Mouse (Mus musculus): ENCODE results near the gene Gltp.
A peak's percentile ranks its signal among the peaks of the same experiment; 100 is the strongest.

Gltp gene

DNA sequence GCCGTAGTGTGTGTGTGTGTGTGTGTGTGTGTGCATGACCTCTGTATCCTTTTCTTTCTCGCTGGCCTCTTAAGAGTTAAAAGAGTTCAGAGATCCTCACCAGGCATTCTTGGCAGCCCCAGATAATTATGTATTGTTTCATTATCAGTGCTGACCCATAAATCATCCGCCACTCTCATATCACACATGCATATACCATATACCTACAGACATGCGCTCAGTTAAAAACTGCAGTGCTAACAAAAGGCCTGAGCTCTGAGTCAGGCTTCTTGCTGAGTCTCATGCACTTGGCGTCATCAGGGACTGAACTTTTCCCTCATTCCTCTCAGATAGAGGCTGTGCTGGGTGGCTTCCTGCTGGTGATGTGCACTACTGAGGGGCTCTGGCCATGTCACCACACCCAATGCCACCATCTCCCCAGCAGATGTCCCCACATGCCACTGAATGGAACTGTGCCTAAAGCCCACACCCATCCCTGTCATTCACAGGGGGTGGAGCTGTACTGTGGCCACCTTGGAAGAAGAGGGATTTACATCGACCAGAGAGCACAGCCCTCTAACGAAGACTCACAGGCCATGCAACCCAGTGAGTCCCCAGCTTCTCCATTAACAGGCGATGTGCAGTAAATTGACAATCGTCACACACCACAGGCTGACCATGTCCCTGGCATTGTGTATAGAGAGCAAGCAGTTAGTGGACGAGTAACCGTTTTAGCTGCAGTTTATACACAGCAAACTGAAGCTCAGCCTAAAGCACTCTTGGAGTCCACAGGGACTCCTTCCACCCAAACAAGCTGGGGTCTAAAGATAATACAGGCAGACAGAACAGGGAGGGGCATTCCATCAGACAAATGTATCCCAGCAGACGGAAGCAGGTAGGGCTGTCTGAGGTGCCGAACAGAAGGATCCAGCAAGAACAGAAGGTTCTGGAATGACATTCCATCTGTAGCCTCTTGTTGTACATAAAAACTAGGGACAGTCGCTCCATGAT is 11.9 kb upstream of the Gltp start:
- no peak for DNase-seq (ENCODE audit: low spot score in 2 of 2)

DNA sequence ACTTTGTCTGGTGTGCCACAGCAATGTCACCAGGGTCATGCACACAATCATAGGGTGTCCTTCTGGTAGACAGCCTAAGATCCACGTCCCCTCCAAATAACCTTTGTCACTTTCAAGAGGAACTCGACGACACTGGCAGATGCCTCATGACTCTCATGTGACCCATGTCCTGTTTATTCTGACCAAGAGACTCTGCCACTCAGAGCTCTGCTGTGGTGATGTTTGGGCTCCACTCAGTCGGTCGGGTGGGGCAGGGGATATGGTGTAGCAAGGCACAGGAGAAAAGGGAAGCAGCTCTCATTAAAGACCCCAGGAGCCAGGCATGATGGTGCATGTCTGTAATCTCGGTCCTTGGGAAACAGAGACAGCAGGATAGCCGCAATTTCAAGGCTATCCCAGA is 8.2 kb upstream of the Gltp start:
- DNase-seq (ENCODE audit: low spot score in 2 of 2), result peak; percentile 24 to 29

DNA sequence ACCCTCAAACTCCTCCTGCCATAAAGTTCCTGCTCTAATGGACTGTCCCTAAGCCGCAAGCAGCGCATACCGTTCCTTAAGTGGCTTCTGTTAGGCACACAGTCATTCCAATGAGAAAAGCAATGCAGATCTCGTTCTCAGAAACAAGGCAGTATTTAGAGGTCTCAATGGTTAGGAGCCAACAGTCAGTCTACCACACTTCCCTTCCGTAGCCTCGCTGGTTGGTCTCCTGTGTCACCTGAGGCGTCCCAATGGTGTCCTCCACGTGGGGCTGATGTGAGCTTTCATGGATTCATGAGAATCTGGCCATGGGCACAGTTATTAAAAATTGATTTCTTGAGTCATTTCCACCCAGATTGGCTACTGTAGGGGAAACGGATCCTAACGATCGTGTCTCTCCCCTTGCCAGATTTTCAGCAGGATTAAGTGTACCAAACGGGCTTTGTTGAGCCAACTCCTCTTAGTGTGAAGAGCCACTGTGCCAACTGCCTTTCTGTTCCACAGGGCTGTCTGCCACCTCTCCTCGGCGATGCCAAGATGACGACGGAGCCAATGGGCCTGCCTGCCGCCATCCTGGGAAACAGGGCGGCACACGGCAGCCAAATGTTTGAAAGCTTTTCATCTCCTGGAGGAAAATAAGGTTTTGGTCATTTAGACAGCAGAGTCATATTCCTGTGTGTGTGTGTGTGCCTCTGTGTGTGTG is 7.4 kb upstream of the Gltp start:
- DNase-seq (ENCODE audit: low spot score in 2 of 2), result no peak

GRCm38 (mm10) chr5:114696939-114697338 is 6.2 kb upstream of the Gltp start:
- DNase-seq (ENCODE audit: low spot score in 2 of 2), result no peak

DNA sequence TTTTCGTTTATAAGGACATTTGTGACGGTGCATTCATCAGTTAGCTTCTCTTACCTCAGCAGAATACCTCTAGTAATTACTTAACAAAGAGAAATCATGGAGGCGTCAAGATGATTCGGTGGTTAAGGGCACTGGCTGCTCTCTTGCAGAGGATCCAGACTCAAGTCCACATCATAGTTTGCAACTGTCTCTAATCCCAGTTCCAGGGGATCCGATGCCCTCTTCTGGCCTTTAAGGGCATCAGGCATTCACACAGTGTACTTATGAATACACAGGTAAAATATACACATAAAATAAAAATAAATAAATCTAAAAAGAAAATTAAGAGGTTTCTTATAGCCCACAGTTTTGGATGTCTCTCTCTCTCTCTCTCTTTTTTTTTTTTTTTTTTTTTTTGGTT is 5.0 kb upstream of the Gltp start:
- DNase-seq (ENCODE audit: low spot score in 2 of 2), result no peak

DNA sequence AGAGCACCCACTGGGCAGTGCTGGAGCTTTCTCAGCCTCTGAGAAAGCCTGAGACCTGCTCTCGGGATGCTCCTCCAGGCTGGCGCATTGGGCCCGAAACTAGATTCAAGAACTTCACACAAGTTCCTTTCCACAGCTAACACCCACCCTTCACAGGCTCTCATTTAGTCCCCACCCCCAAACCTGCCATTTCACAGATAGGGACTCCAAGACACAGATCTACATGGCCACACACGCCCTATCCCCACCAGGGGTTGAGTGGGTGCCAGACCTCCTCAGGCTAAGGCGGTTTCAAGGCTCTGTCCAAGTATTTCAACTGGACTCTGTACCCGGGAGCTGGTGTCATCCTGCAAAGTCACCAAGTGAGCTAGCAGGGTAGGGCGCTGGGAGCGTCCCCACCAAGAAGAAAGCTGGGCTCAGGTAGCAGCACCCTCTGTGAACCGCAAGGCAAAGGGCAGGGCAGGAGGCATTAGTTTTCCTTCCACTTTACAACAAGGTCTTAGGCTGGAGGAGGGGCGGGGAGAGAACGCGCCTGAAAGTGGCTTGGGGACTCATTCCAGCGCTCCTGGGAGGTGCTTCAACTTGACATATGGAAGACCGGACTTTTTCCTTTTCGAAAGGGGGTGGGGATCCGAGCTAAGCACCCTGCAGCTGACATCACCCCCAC is 951 bp downstream of the Gltp start:
- peak; percentile 39 to 41 for DNase-seq (ENCODE audit: low spot score in 2 of 2)

GRCm38 (mm10) chr5:114688703-114689102 is 2.1 kb downstream of the Gltp start:
- no peak for DNase-seq (ENCODE audit: low spot score in 2 of 2)

- no peak for DNase-seq (ENCODE audit: low spot score in 2 of 2)
Observed at GRCm38 (mm10) chr5:114687901-114688300, 2.9 kb downstream of the Gltp start.

GRCm38 (mm10) chr5:114686726-114687210 is 4.0 kb downstream of the Gltp start:
- DNase-seq (ENCODE audit: low spot score in 2 of 2), result no peak

DNA sequence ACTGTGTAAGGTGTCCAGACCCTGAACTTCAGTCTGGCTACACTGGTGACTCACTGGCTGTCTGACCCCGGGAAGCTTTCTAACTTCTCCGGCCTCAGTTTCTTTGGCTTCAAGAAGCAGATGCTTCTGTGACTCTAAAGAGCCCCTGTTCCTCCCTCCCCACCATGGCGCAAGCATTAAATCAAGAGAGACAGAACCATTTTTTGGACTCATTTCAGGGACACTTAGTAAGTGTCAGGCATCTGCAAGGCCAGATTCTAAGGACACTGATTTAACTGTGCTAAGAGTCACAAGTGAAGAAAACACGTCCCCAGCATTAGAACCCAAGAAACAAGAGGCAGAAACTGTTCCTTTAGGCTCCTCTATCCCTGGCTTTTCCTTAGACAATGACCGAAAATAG is 4.8 kb downstream of the Gltp start:
- DNase-seq (ENCODE audit: low spot score in 2 of 2), result no peak

DNA sequence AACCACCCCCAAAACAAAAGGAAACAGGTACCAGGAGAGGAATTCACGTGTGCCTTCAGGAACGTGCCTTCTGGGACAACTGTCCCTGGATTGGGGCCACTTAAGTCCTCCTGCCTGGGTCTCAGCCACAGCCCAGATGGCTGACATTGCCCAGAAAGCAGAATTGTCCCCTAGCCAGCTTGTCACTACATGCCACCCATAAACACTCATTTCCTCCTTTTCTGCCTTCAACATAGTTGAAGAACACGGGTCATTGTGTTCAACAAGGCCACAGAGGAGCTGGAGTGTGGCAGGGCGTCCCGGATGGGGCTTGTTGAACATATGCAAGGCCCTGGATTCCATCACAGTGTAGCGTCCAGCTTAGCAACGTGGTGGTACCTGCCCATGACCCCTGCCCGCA is 9.1 kb downstream of the Gltp start:
- DNase-seq (ENCODE audit: low spot score in 2 of 2), result peak; percentile 36 to 40

DNA sequence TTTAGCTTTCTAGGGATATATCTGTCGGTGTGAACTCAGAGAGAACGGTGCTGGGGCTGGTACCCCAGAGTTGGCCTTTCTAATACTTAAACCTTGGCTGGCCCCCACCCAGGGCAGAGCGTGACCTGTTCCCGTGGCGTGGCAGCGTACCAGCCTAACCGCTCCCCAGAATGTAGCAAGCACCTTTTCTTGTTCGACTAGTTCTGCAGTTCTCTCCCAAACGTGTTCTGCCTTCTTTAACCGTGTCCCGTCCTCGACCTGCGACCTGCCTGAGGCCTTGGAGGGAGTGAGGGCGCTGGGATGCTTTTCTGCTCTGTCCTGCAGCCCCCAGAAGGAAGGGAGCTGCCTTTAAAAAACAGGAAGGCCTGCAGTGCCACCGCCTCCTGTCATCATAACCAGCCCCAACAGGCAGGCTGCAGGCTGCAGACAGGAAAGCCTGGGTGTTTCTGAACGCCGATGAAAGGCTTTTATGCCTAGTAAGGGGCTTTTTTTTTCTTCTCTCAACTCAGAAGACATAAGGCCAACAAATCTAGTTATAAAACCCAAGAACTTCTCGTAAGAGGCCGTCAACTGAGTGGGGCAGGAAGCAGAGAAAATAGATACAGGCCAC is 10.0 kb downstream of the Gltp start:
- peak; percentile 30 to 34 for DNase-seq (ENCODE audit: low spot score in 2 of 2)

- peak in 1 of 2 experiments; percentile 19 for DNase-seq (ENCODE audit: low spot score in 2 of 2)
Observed at GRCm38 (mm10) chr5:114679841-114680591, 10.8 kb downstream of the Gltp start.

DNA sequence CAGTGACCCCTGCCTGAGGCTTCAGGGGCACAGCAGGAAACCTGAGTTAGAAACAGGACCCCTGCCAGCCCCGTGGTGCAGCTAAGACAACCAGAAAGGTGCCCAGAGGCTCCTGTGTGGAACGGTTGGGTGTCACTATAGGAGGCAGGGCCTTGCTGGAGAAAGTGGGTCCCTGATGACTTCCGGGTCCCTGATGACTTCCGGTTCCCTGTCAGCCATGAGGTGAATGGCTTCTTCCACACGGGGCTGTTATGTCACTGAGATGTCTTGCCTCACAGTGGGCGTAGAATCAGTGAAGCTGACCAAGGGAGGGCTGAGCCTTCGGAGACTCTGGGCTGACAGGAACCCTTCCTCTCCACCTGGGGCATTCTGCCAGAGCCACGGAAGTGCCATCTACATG is 16.2 kb downstream of the Gltp start:
- DNase-seq (ENCODE audit: low spot score in 2 of 2), result no peak

GRCm38 (mm10) chr5:114673114-114673513 is 17.7 kb downstream of the Gltp start:
- DNase-seq (ENCODE audit: low spot score in 2 of 2), result no peak

DNA sequence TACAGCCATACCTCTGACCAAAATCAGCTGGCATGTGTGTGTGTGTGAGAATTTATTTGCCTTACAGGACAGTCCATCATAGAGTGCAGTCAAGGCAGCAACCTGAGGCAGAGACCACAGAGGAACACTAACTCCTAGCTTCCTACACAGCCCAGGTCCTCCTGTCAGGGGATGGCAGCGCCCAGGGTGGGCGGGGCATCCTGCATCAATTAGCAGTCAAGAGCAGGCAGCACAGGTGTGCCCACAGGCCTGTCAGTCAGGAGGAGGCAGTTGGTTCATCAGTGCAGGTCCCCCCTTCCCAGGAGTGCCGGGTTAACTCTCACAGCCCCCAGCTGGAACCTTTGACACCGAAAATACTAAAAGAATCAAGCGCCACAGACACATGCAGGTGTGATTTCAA is 21.8 kb downstream of the Gltp start:
- DNase-seq (ENCODE audit: low spot score in 2 of 2), result no peak

- DNase-seq (ENCODE audit: low spot score in 2 of 2), result peak; percentile 97 to 98
Observed at GRCm38 (mm10) chr5:114667228-114667856, 23.4 kb downstream of the Gltp start.

DNA sequence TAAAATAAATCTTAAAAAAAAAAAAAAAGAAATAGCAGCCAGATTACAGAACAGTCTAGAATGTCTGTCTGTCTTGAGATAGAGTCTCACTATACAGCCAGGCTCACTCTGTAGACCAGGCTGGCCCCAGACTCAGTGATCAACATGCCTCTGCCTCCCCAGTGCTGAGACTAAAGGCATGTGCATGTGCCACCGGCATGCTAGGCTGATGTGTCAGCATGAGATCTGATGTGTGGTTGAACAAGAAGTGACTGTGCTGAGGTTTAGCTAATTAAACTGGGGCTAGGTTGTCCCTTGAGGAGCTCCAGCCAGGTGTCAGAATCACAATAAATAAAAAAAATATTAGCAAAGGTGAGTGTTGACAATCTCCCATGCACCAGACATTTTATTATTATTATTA is 24.1 kb downstream of the Gltp start:
- DNase-seq (ENCODE audit: low spot score in 2 of 2), result no peak

- no peak for DNase-seq (ENCODE audit: low spot score in 2 of 2)
Observed at GRCm38 (mm10) chr5:114664750-114665149, 26.0 kb downstream of the Gltp start.

DNA sequence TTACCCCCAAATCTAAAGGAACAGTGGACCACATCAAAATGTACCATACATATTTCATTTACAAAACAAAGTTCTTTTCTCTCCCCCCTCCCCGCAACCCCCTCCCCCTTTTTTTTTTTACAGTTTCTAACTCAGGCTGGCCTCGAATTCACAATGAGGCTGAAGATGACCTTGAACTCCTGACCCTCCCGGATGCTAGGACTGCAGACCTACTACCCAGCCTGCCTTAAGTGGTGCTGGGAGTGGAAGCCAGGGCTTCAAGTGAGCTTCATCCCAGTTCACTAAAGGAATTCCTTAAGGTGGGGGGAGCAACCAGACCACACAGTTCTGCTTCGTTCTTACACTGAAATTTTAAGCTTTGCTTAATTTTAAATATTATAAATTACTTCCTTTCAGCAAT is 26.6 kb downstream of the Gltp start:
- DNase-seq (ENCODE audit: low spot score in 2 of 2), result no peak

GRCm38 (mm10) chr5:114661029-114661428 is 29.8 kb downstream of the Gltp start:
- no peak for DNase-seq (ENCODE audit: low spot score in 2 of 2)
